Mouse (Mus musculus) neural tube, embryonic 15.5 days (tissue): Measurements from ENCODE around the gene Sap25. TPM values are rescaled to one million over a fixed set of nuclear protein-coding genes. Genes with fewer than 3 reads are reported as not detected.
A peak's percentile ranks its signal among the peaks of the same experiment; 100 is the strongest.

Experiments used
- ATAC-seq: fragments of 200-750 bp; cut with Nextera tagmentation; 2 replicates; pipeline ENCODE4 v1.8.0; 2017; ENCODE audit warnings: mild to moderate bottlenecking, moderate TSS enrichment, moderate library complexity; ENCODE audit not compliant: low FRiP score
- H3K27ac ChIP-seq: fragments of 300-500 bp; sonication (generic); replicated peaks from 2 replicates; pipeline ENCODE4 v1.5.1; 2015; ENCODE audit warnings: mild to moderate bottlenecking, inconsistent platforms
- H3K27me3 ChIP-seq: fragments of 300-500 bp; sonication (generic); replicated peaks from 2 replicates; pipeline ENCODE4 v1.6.1; 2015; ENCODE audit warnings: inconsistent platforms
- H3K36me3 ChIP-seq: fragments of 300-500 bp; sonication (generic); 2 replicates; pipeline ENCODE4 v1.6.1; 2015; ENCODE audit warnings: inconsistent platforms
- H3K4me1 ChIP-seq: fragments of 300-500 bp; sonication (generic); 2 replicates; pipeline ENCODE4 v1.6.1; 2015; ENCODE audit warnings: inconsistent platforms
- H3K4me2 ChIP-seq: fragments of 300-500 bp; sonication (generic); 2 replicates; pipeline ENCODE4 v1.6.1; 2015; ENCODE audit warnings: inconsistent platforms, mild to moderate bottlenecking, moderate library complexity
- H3K4me3 ChIP-seq: fragments of 300-500 bp; sonication (generic); replicated peaks from 2 replicates; pipeline ENCODE4 v1.5.1; 2015; ENCODE audit warnings: mild to moderate bottlenecking, inconsistent platforms
- H3K9ac ChIP-seq: fragments of 300-500 bp; sonication (generic); replicated peaks from 2 replicates; pipeline ENCODE4 v1.6.1; 2015; ENCODE audit warnings: mild to moderate bottlenecking, inconsistent platforms
- H3K9me3 ChIP-seq: fragments of 300-500 bp; sonication (generic); replicated peaks from 2 replicates; pipeline ENCODE4 v1.6.1; 2016; ENCODE audit warnings: inconsistent platforms
- WGBS: fragments of 180-500 bp; shearing (Covaris S2); methylation state at CpG from one replicate; pipeline ENCODE4 v1.1.7; 2015; ENCODE audit warnings: mixed read lengths; 5-methylcytosine and 5-hydroxymethylcytosine counted together
- polyA plus RNA-seq: library from polyadenylated mRNA; unstranded; fragments of >200 nt; fragmentation: Nextera tagmentation; extraction: Ambion mirVana; gene quantifications from 2 replicates; pipeline ENCODE4 v1.2.1, GENCODE M21; 2015

The Sap25 gene
- polyA plus RNA-seq, 1 experiment from 2014 or later: 5.4 TPM

GRCm38 (mm10) chr5:137647827-137648601 lies 6.9 kb downstream of the Sap25 start:
- Histone ChIP-seq H3K4me1 (peaks cover 41% of the 10 kb centered on the region), H3K4me3 (no peak overlapping the region), H3K9me3 (no peaks in the 10 kb centered on the region), H3K36me3 (peaks cover 12% of the 10 kb centered on the region), H3K9ac (no peak overlapping the region), H3K4me2 (no peak overlapping the region), H3K27me3 (peaks cover 35% of the 10 kb centered on the region), H3K27ac (peak overlapping the region; percentile 38; the same call in 1 of the 2 replicates)
- peak; percentile 78 for ATAC-seq
- 60% methylated on average over 9 of the region's 9 CpGs for WGBS

GRCm38 (mm10) chr5:137649251-137649650 lies 8.1 kb downstream of the Sap25 start:
- WGBS: 50% methylated on average over 4 of the region's 4 CpGs
- ATAC-seq: no peak
- Histone ChIP-seq H3K4me2 (no peak overlapping the region), H3K27ac (no peak overlapping the region), H3K4me1 (peaks cover 41% of the 10 kb centered on the region), H3K36me3 (peaks cover 19% of the 10 kb centered on the region), H3K9ac (no peak overlapping the region), H3K27me3 (peaks cover 26% of the 10 kb centered on the region), H3K9me3 (no peaks in the 10 kb centered on the region), H3K4me3 (no peak overlapping the region)

- H3K27ac ChIP-seq: no peak overlapping the region
- no peak overlapping the region for H3K4me3 ChIP-seq
- 23% methylated on average over 18 of the region's 18 CpGs for WGBS
These were observed 8.8 kb downstream of the Sap25 start for GRCm38 (mm10) chr5:137649669-137650571.

DNA sequence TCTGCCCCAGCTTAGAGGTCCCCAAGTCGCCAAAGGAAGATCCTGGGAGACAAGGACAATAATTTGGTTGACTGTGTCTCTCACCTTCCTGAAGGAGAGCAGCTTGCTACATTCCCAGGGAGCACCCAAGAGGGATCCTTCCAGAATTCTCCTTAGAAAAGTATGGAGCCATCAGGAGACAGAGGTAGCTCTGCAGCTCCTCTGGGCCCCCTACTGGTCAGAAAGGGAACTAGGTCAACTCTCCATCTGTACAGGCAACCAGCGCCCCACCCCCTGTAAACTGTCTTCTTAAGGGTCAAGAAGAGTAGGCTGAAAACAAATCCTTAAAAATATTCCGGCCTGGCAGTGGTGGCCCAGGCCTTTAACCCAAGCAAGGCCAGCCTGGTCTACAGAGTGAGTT lies 11.3 kb downstream of the Sap25 start:
- H3K27ac ChIP-seq: no peak overlapping the region
- WGBS: 27% methylated on average over 3 of the region's 3 CpGs

More at GRCm38 (mm10) chr5:137649669-137650571, 8.8 kb downstream of the Sap25 start:
- Histone ChIP-seq H3K27me3 (peaks cover 21% of the 10 kb centered on the region), H3K9ac (no peak overlapping the region), H3K4me1 (peaks cover 39% of the 10 kb centered on the region), H3K4me2 (peak overlapping the region; percentile 21), H3K9me3 (no peaks in the 10 kb centered on the region), H3K36me3 (peaks cover 22% of the 10 kb centered on the region)
- no peak for ATAC-seq

GRCm38 (mm10) chr5:137653366-137653765 lies 12.2 kb downstream of the Sap25 start:
- WGBS: 91% methylated on average over 10 of the region's 10 CpGs
- H3K9me3 ChIP-seq: no peaks in the 10 kb centered on the region
- no peak overlapping the region for H3K4me3 ChIP-seq
- H3K4me2 ChIP-seq: no peak overlapping the region
- no peaks in the 10 kb centered on the region for H3K27me3 ChIP-seq
- no peak overlapping the region for H3K9ac ChIP-seq
- H3K4me1 ChIP-seq: peaks cover 29% of the 10 kb centered on the region
- no peak for ATAC-seq
- peaks cover 33% of the 10 kb centered on the region for H3K36me3 ChIP-seq
- H3K27ac ChIP-seq: no peak overlapping the region

More for the DNA sequence above, 11.3 kb downstream of the Sap25 start:
- Histone ChIP-seq H3K36me3 (peaks cover 29% of the 10 kb centered on the region), H3K4me3 (no peak overlapping the region), H3K9me3 (no peaks in the 10 kb centered on the region), H3K27me3 (no peaks in the 10 kb centered on the region), H3K9ac (no peak overlapping the region), H3K4me2 (no peak overlapping the region), H3K4me1 (peaks cover 37% of the 10 kb centered on the region)
- peak; percentile 23; the same call in 1 of the 2 replicates for ATAC-seq

GRCm38 (mm10) chr5:137654746-137655145 lies 13.6 kb downstream of the Sap25 start:
- Histone ChIP-seq H3K27ac (no peak overlapping the region), H3K4me1 (peaks cover 17% of the 10 kb centered on the region), H3K4me2 (no peak overlapping the region), H3K27me3 (no peaks in the 10 kb centered on the region), H3K4me3 (no peak overlapping the region), H3K9ac (no peak overlapping the region), H3K36me3 (peaks cover 41% of the 10 kb centered on the region), H3K9me3 (no peaks in the 10 kb centered on the region)
- WGBS: 84% methylated on average over 7 of the region's 7 CpGs
- no peak for ATAC-seq

GRCm38 (mm10) chr5:137656977-137657376 lies 15.8 kb downstream of the Sap25 start:
- peaks cover 49% of the 10 kb centered on the region for H3K36me3 ChIP-seq
- WGBS: 28% methylated on average over 6 of the region's 6 CpGs
- H3K27ac ChIP-seq: peak overlapping the region; percentile 61
- H3K4me3 ChIP-seq: no peak overlapping the region
- no peaks in the 10 kb centered on the region for H3K27me3 ChIP-seq
- peaks cover 10% of the 10 kb centered on the region; the same call in 1 of the 2 replicates for H3K4me1 ChIP-seq
- H3K9ac ChIP-seq: no peak overlapping the region
- H3K9me3 ChIP-seq: no peaks in the 10 kb centered on the region
- peak; percentile 68 for ATAC-seq
- H3K4me2 ChIP-seq: no peak overlapping the region

- Histone ChIP-seq H3K4me1 (0 out of 2 replicates have a peak, but pooled peaks cover 4% of the 10 kb centered on the region), H3K9ac (no peak overlapping the region), H3K27ac (no peak overlapping the region), H3K36me3 (peaks cover 60% of the 10 kb centered on the region), H3K4me2 (no peak overlapping the region), H3K4me3 (no peak overlapping the region), H3K27me3 (no peaks in the 10 kb centered on the region), H3K9me3 (no peaks in the 10 kb centered on the region)
- no peak for ATAC-seq
- 91% methylated on average over 6 of the region's 6 CpGs for WGBS
These were observed 19.0 kb downstream of the Sap25 start for GRCm38 (mm10) chr5:137660064-137660688.

GRCm38 (mm10) chr5:137663057-137663456 lies 21.9 kb downstream of the Sap25 start:
- ATAC-seq: no peak
- Histone ChIP-seq H3K4me3 (no peak overlapping the region), H3K9me3 (no peaks in the 10 kb centered on the region), H3K27me3 (no peaks in the 10 kb centered on the region), H3K4me1 (no peaks in the 10 kb centered on the region), H3K27ac (no peak overlapping the region), H3K36me3 (peaks cover 72% of the 10 kb centered on the region), H3K9ac (no peak overlapping the region), H3K4me2 (no peak overlapping the region)
- 62% methylated on average over 9 of the region's 9 CpGs for whole genome bisulfite sequencing

DNA sequence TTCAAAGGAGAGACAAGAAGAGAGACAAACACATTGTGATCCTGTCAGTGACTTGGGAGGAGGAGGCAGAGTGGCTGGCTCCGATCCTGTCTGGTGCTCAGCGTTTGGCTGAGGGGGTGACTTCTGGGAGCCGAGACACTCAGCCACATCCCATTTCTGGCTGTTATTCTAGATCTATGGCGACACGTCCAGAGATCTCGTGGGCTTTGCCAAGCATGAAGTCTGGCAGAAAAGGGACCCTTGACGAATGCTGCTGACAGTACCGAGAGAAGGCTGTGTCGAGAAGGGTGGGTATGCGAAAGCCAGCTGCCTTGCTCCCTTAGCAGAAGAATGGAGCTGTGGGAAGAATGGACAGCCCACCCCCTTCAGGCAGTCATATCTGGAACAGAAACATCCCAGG lies 27.8 kb downstream of the Sap25 start:
- 63% methylated on average over 10 of the region's 10 CpGs for WGBS
- Histone ChIP-seq H3K9ac (no peak overlapping the region), H3K36me3 (peaks cover 28% of the 10 kb centered on the region), H3K4me2 (no peak overlapping the region), H3K4me3 (no peak overlapping the region), H3K9me3 (no peaks in the 10 kb centered on the region), H3K4me1 (peaks cover 12% of the 10 kb centered on the region), H3K27me3 (no peaks in the 10 kb centered on the region), H3K27ac (no peak overlapping the region)
- ATAC-seq: no peak

DNA sequence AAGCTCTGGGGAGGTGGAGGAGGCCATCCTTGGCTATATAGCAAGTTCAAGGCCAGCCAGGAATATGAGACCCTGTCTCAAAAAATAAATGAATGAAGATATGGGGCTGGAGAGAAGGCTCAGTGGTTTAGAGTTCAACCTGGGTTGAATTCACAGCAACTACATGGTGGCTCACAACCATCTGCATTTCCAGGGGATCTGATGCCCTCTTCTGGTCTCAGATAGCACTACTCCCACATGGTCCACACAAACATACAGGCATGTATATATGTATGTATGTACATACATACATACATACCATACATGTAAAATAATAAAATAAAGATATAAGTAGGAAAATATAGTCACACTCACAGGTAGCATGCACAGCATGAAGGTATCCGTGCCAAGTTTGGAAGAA lies 29.1 kb downstream of the Sap25 start:
- Histone ChIP-seq H3K4me3 (no peak overlapping the region), H3K27me3 (no peaks in the 10 kb centered on the region), H3K9ac (no peak overlapping the region), H3K9me3 (no peaks in the 10 kb centered on the region), H3K27ac (no peak overlapping the region), H3K36me3 (peaks cover 24% of the 10 kb centered on the region), H3K4me2 (no peak overlapping the region), H3K4me1 (peaks cover 12% of the 10 kb centered on the region)
- no peak for ATAC-seq
- 86% methylated on average over 1 of the region's 1 CpGs for WGBS
